In genomic region chr14:11981764-11982163, GRCm38 (mm10) we compare ENCODE assay signal across 22 mouse cellular contexts.
"Had no signal": no experiment of that assay in that cellular context is flagged by ENCODE, and none has a peak within 500 bp of the region (broad histone marks: within the 10 kb centered on the region; RNA-seq: fewer than 3 reads in every experiment).

No protein-coding gene starts in this region.

- H3K27me3 ChIP-seq: limb, embryonic 12.5 days; limb, embryonic 15.5 days; midbrain, embryonic 15.5 days had no signal

- H3K4me1 ChIP-seq: limb, embryonic 15.5 days had no signal

- ATAC-seq: liver, postnatal 0 days; lung, postnatal 0 days had no signal

- H3K9ac ChIP-seq: limb, embryonic 12.5 days; limb, embryonic 15.5 days; liver, embryonic 14.5 days; liver, postnatal 0 days; lung, embryonic 14.5 days; midbrain, embryonic 15.5 days had no signal

- H3K4me2 ChIP-seq: limb, embryonic 12.5 days; limb, embryonic 15.5 days; liver, embryonic 11.5 days; lung, embryonic 14.5 days; midbrain, embryonic 15.5 days had no signal

- DNase-seq: kidney, adult 18-20 months; kidney, adult 9 months; kidney, postnatal 14 days; kidney, postnatal 4 days; left cerebral cortex, postnatal 4 days; liver, postnatal 0 days; lung, embryonic 14.5 days; right cerebral cortex, adult 18-20 months; right cerebral cortex, postnatal 14 days; right cerebral cortex, postnatal 4 days; thymus, adult 2 months; thymus, postnatal 14 days; thymus, postnatal 4 days had no signal

- H3K4me3 ChIP-seq: limb, embryonic 12.5 days; limb, embryonic 15.5 days; midbrain, embryonic 15.5 days; myocyte had no signal

- H3K9me3 ChIP-seq: limb, embryonic 12.5 days; limb, embryonic 15.5 days; midbrain, embryonic 15.5 days had no signal

- H3K27ac ChIP-seq: limb, embryonic 12.5 days; limb, embryonic 15.5 days; liver, embryonic 14.5 days; macrophage; midbrain, embryonic 15.5 days; stomach, postnatal 0 days had no signal

- H3K36me3 ChIP-seq: limb, embryonic 12.5 days; limb, embryonic 15.5 days; midbrain, embryonic 15.5 days had no signal
